Mouse (Mus musculus): ENCODE data around the gene Gm13889. TPM values are rescaled to one million over a fixed set of nuclear protein-coding genes. Genes with fewer than 3 reads are reported as not detected.

Gene Gm13889
- 78.2 and 182 TPM in 2 replicates for polyA plus RNA-seq (2012; rRNA removed)

GRCm38 (mm10) chr2:93956908-93957784, at the start of gene Gm13889:
Gene Gm13889 (minus strand): TSS chr2:93957201.

GRCm38 (mm10) chr2:93996254-93996653, 39.3 kb upstream of the Gm13889 start, which contains the start of gene Gm27027:
Gene Gm27027 (minus strand): TSS chr2:93996354.

Other genes starting within 250 kb of the Gm13889 start
- gene Ext2, start 134.6 kb downstream of the Gm13889 start, polyA plus RNA-seq (2012; rRNA removed) = 12.8 and 13.0 TPM in 2 replicates
- gene Accs, start 107.3 kb downstream of the Gm13889 start, polyA plus RNA-seq (2012; rRNA removed) = 1.7 and 5.2 TPM in 2 replicates
- gene Accsl, start 88.0 kb downstream of the Gm13889 start, polyA plus RNA-seq (2012; rRNA removed) = 0.53 TPM in 1 of 2 replicates, not detected in the other
- gene Gm27027, start 39.2 kb upstream of the Gm13889 start, polyA plus RNA-seq (2012; rRNA removed) = not detected in 2 replicates
- gene Alkbh3, start 53.6 kb upstream of the Gm13889 start, polyA plus RNA-seq (2012; rRNA removed) = 16.3 and 21.3 TPM in 2 replicates
- 12.6 and 19.6 TPM in 2 replicates for gene Hsd17b12, start 200.8 kb upstream of the Gm13889 start, polyA plus RNA-seq (2012; rRNA removed)

Data from stomach, adult 2 months (tissue).